Mouse (Mus musculus): ENCODE measurements at regions not wholly inside any gene's neighbourhood (a gene's known extent, or its start where the extent isn't known, plus 50 kb on each side); places are given as distances from the start of the nearest gene placed in this dataset.

- no peaks in the 10 kb centered on the region for H3K36me3 ChIP-seq (ENCODE audit: control insufficient read depth, insufficient read depth, low read length)
- no peaks in the 10 kb centered on the region for H3K27me3 ChIP-seq (ENCODE audit: control insufficient read depth, insufficient read depth, low read length)
- H3K4me3 ChIP-seq (ENCODE audit: low read depth, low read length) = no peak overlapping the region
- no peaks in the 10 kb centered on the region for H3K4me1 ChIP-seq (replicated peaks; ENCODE audit: control insufficient read depth, insufficient read depth, low read length)
- ATAC-seq (ENCODE audit: low FRiP score) = no peak
- 91% methylated on average over 3 of the region's 3 CpGs for WGBS
- H3K4me2 ChIP-seq (replicated peaks; ENCODE audit: low read depth, low read length) = no peak overlapping the region
- DNase-seq (ENCODE audit: low spot score) = no peak
- H3K9me3 ChIP-seq (ENCODE audit: control insufficient read depth, low read length) = no peaks in the 10 kb centered on the region
- H3K9ac ChIP-seq (ENCODE audit: low read depth, low read length) = no peak overlapping the region
- H3K27ac ChIP-seq (ENCODE audit: low read depth, low read length) = no peak overlapping the region
Measured at GRCm38 (mm10) chr7:115378836-115379235, 635.3 kb downstream of the Insc start.

GRCm38 (mm10) chr7:115379600-115379999 is 636.1 kb downstream of the Insc start:
- WGBS = 71% methylated on average over 7 of the region's 7 CpGs
- Histone ChIP-seq H3K9ac (ENCODE audit: low read depth, low read length) (no peak overlapping the region), H3K4me3 (ENCODE audit: low read depth, low read length) (no peak overlapping the region), H3K27me3 (ENCODE audit: control insufficient read depth, insufficient read depth, low read length) (no peaks in the 10 kb centered on the region), H3K4me1 (replicated peaks; ENCODE audit: control insufficient read depth, insufficient read depth, low read length) (no peaks in the 10 kb centered on the region), H3K36me3 (ENCODE audit: control insufficient read depth, insufficient read depth, low read length) (no peaks in the 10 kb centered on the region), H3K9me3 (ENCODE audit: control insufficient read depth, low read length) (no peaks in the 10 kb centered on the region), H3K27ac (ENCODE audit: low read depth, low read length) (no peak overlapping the region), H3K4me2 (replicated peaks; ENCODE audit: low read depth, low read length) (no peak overlapping the region)
- DNase-seq (ENCODE audit: low spot score) = peak; percentile 19
- no peak for ATAC-seq (ENCODE audit: low FRiP score)

GRCm38 (mm10) chr7:115380989-115381610 is 637.6 kb downstream of the Insc start:
- ATAC-seq (ENCODE audit: low FRiP score) (no peak), DNase-seq (ENCODE audit: low spot score) (no peak)
- H3K27ac ChIP-seq (ENCODE audit: low read depth, low read length) = no peak overlapping the region
- no peaks in the 10 kb centered on the region for H3K27me3 ChIP-seq (ENCODE audit: control insufficient read depth, insufficient read depth, low read length)
- 38% methylated on average over 8 of the region's 8 CpGs for WGBS
- no peaks in the 10 kb centered on the region for H3K4me1 ChIP-seq (replicated peaks; ENCODE audit: control insufficient read depth, insufficient read depth, low read length)
- no peaks in the 10 kb centered on the region for H3K36me3 ChIP-seq (ENCODE audit: control insufficient read depth, insufficient read depth, low read length)
- H3K4me2 ChIP-seq (replicated peaks; ENCODE audit: low read depth, low read length) = no peak overlapping the region
- no peaks in the 10 kb centered on the region for H3K9me3 ChIP-seq (ENCODE audit: control insufficient read depth, low read length)
- no peak overlapping the region for H3K4me3 ChIP-seq (ENCODE audit: low read depth, low read length)
- no peak overlapping the region for H3K9ac ChIP-seq (ENCODE audit: low read depth, low read length)

GRCm38 (mm10) chr7:115382876-115383275 is 639.4 kb downstream of the Insc start:
- Histone ChIP-seq H3K27ac (ENCODE audit: low read depth, low read length) (no peak overlapping the region), H3K9me3 (ENCODE audit: control insufficient read depth, low read length) (no peaks in the 10 kb centered on the region), H3K4me2 (replicated peaks; ENCODE audit: low read depth, low read length) (no peak overlapping the region), H3K27me3 (ENCODE audit: control insufficient read depth, insufficient read depth, low read length) (no peaks in the 10 kb centered on the region), H3K36me3 (ENCODE audit: control insufficient read depth, insufficient read depth, low read length) (no peaks in the 10 kb centered on the region), H3K9ac (ENCODE audit: low read depth, low read length) (no peak overlapping the region), H3K4me1 (replicated peaks; ENCODE audit: control insufficient read depth, insufficient read depth, low read length) (no peaks in the 10 kb centered on the region), H3K4me3 (ENCODE audit: low read depth, low read length) (no peak overlapping the region)
- no peak for ATAC-seq (ENCODE audit: low FRiP score)
- DNase-seq (ENCODE audit: low spot score) = no peak
- 42% methylated on average over 2 of the region's 2 CpGs for WGBS

- no peak overlapping the region for H3K9ac ChIP-seq (ENCODE audit: low read depth, low read length)
- 70% methylated on average over 5 of the region's 5 CpGs for WGBS
- DNase-seq (ENCODE audit: low spot score) (no peak), ATAC-seq (ENCODE audit: low FRiP score) (no peak)
- H3K4me3 ChIP-seq (ENCODE audit: low read depth, low read length) = no peak overlapping the region
- no peak overlapping the region for H3K27ac ChIP-seq (ENCODE audit: low read depth, low read length)
- no peak overlapping the region for H3K4me2 ChIP-seq (replicated peaks; ENCODE audit: low read depth, low read length)
- H3K27me3 ChIP-seq (ENCODE audit: control insufficient read depth, insufficient read depth, low read length) = no peaks in the 10 kb centered on the region
- H3K4me1 ChIP-seq (replicated peaks; ENCODE audit: control insufficient read depth, insufficient read depth, low read length) = no peaks in the 10 kb centered on the region
- H3K9me3 ChIP-seq (ENCODE audit: control insufficient read depth, low read length) = no peaks in the 10 kb centered on the region
- no peaks in the 10 kb centered on the region for H3K36me3 ChIP-seq (ENCODE audit: control insufficient read depth, insufficient read depth, low read length)
Measured at GRCm38 (mm10) chr7:115388874-115389273, 645.4 kb downstream of the Insc start.

- 89% methylated on average over 3 of the region's 3 CpGs for WGBS
Measured at GRCm38 (mm10) chr7:115392520-115392919, 646.1 kb downstream of the Sox6 start.

GRCm38 (mm10) chr7:115398202-115398601 is 640.4 kb downstream of the Sox6 start:
- H3K27me3 ChIP-seq (ENCODE audit: control insufficient read depth, insufficient read depth, low read length) = no peaks in the 10 kb centered on the region
- no peak overlapping the region for H3K4me3 ChIP-seq (ENCODE audit: low read depth, low read length)
- no peak overlapping the region for H3K9ac ChIP-seq (ENCODE audit: low read depth, low read length)
- no peaks in the 10 kb centered on the region for H3K4me1 ChIP-seq (replicated peaks; ENCODE audit: control insufficient read depth, insufficient read depth, low read length)
- 95% methylated on average over 2 of the region's 2 CpGs for WGBS
- ATAC-seq (ENCODE audit: low FRiP score) (no peak), DNase-seq (ENCODE audit: low spot score) (no peak)
- no peak overlapping the region for H3K4me2 ChIP-seq (replicated peaks; ENCODE audit: low read depth, low read length)
- no peak overlapping the region for H3K27ac ChIP-seq (ENCODE audit: low read depth, low read length)
- no peaks in the 10 kb centered on the region for H3K36me3 ChIP-seq (ENCODE audit: control insufficient read depth, insufficient read depth, low read length)
- no peaks in the 10 kb centered on the region for H3K9me3 ChIP-seq (ENCODE audit: control insufficient read depth, low read length)

More at GRCm38 (mm10) chr7:115392520-115392919, 646.1 kb downstream of the Sox6 start:
- no peak overlapping the region for H3K4me3 ChIP-seq (ENCODE audit: low read depth, low read length)
- ATAC-seq (ENCODE audit: low FRiP score) (no peak), DNase-seq (ENCODE audit: low spot score) (no peak)
- no peaks in the 10 kb centered on the region for H3K9me3 ChIP-seq (ENCODE audit: control insufficient read depth, low read length)
- no peaks in the 10 kb centered on the region for H3K4me1 ChIP-seq (replicated peaks; ENCODE audit: control insufficient read depth, insufficient read depth, low read length)
- no peak overlapping the region for H3K9ac ChIP-seq (ENCODE audit: low read depth, low read length)
- H3K27ac ChIP-seq (ENCODE audit: low read depth, low read length) = no peak overlapping the region
- H3K4me2 ChIP-seq (replicated peaks; ENCODE audit: low read depth, low read length) = no peak overlapping the region
- no peaks in the 10 kb centered on the region for H3K27me3 ChIP-seq (ENCODE audit: control insufficient read depth, insufficient read depth, low read length)
- H3K36me3 ChIP-seq (ENCODE audit: control insufficient read depth, insufficient read depth, low read length) = no peaks in the 10 kb centered on the region

GRCm38 (mm10) chr7:115399461-115399860 is 639.1 kb downstream of the Sox6 start:
- Histone ChIP-seq H3K9me3 (ENCODE audit: control insufficient read depth, low read length) (no peaks in the 10 kb centered on the region), H3K27me3 (ENCODE audit: control insufficient read depth, insufficient read depth, low read length) (no peaks in the 10 kb centered on the region), H3K27ac (ENCODE audit: low read depth, low read length) (no peak overlapping the region), H3K9ac (ENCODE audit: low read depth, low read length) (no peak overlapping the region), H3K4me1 (replicated peaks; ENCODE audit: control insufficient read depth, insufficient read depth, low read length) (no peaks in the 10 kb centered on the region), H3K4me2 (replicated peaks; ENCODE audit: low read depth, low read length) (no peak overlapping the region), H3K36me3 (ENCODE audit: control insufficient read depth, insufficient read depth, low read length) (no peaks in the 10 kb centered on the region), H3K4me3 (ENCODE audit: low read depth, low read length) (no peak overlapping the region)
- 55% methylated on average over 3 of the region's 3 CpGs for WGBS
- ATAC-seq (ENCODE audit: low FRiP score) (no peak), DNase-seq (ENCODE audit: low spot score) (no peak)

- H3K9me3 ChIP-seq (ENCODE audit: control insufficient read depth, low read length) = no peaks in the 10 kb centered on the region
- H3K27ac ChIP-seq (ENCODE audit: low read depth, low read length) = no peak overlapping the region
- no peak overlapping the region for H3K4me3 ChIP-seq (ENCODE audit: low read depth, low read length)
- no peaks in the 10 kb centered on the region for H3K36me3 ChIP-seq (ENCODE audit: control insufficient read depth, insufficient read depth, low read length)
- no peaks in the 10 kb centered on the region for H3K4me1 ChIP-seq (replicated peaks; ENCODE audit: control insufficient read depth, insufficient read depth, low read length)
- no peak overlapping the region for H3K4me2 ChIP-seq (replicated peaks; ENCODE audit: low read depth, low read length)
- H3K9ac ChIP-seq (ENCODE audit: low read depth, low read length) = no peak overlapping the region
- DNase-seq (ENCODE audit: low spot score) = no peak
- no peak for ATAC-seq (ENCODE audit: low FRiP score)
- no peaks in the 10 kb centered on the region for H3K27me3 ChIP-seq (ENCODE audit: control insufficient read depth, insufficient read depth, low read length)
- WGBS = 90% methylated on average over 3 of the region's 3 CpGs
Measured at GRCm38 (mm10) chr7:115407889-115408288, 630.7 kb downstream of the Sox6 start.
